Mouse (Mus musculus) neural tube, embryonic 15.5 days (tissue): ENCODE measurements at regions not wholly inside any gene's neighbourhood (a gene's known extent, or its start where the extent isn't known, plus 50 kb on each side); places are given as distances from the start of the nearest gene placed in this dataset.
"Not testable (repeated sequence)": the region's sequence is repeated elsewhere in the genome, so short reads cannot be mapped to it uniquely, and the experiment has no call there.

ENCODE experiments used
- ATAC-seq: fragments of 200-750 bp; cut with Nextera tagmentation; 2 replicates; pipeline ENCODE4 v1.8.0; 2017; ENCODE audit warnings: mild to moderate bottlenecking, moderate TSS enrichment, moderate library complexity; ENCODE audit not compliant: low FRiP score
- H3K27ac ChIP-seq: fragments of 300-500 bp; sonication (generic); replicated peaks from 2 replicates; pipeline ENCODE4 v1.5.1; 2015; ENCODE audit warnings: mild to moderate bottlenecking, inconsistent platforms
- H3K27me3 ChIP-seq: fragments of 300-500 bp; sonication (generic); replicated peaks from 2 replicates; pipeline ENCODE4 v1.6.1; 2015; ENCODE audit warnings: inconsistent platforms
- H3K36me3 ChIP-seq: fragments of 300-500 bp; sonication (generic); 2 replicates; pipeline ENCODE4 v1.6.1; 2015; ENCODE audit warnings: inconsistent platforms
- H3K4me1 ChIP-seq: fragments of 300-500 bp; sonication (generic); 2 replicates; pipeline ENCODE4 v1.6.1; 2015; ENCODE audit warnings: inconsistent platforms
- H3K4me2 ChIP-seq: fragments of 300-500 bp; sonication (generic); 2 replicates; pipeline ENCODE4 v1.6.1; 2015; ENCODE audit warnings: inconsistent platforms, mild to moderate bottlenecking, moderate library complexity
- H3K4me3 ChIP-seq: fragments of 300-500 bp; sonication (generic); replicated peaks from 2 replicates; pipeline ENCODE4 v1.5.1; 2015; ENCODE audit warnings: mild to moderate bottlenecking, inconsistent platforms
- H3K9ac ChIP-seq: fragments of 300-500 bp; sonication (generic); replicated peaks from 2 replicates; pipeline ENCODE4 v1.6.1; 2015; ENCODE audit warnings: mild to moderate bottlenecking, inconsistent platforms
- H3K9me3 ChIP-seq: fragments of 300-500 bp; sonication (generic); replicated peaks from 2 replicates; pipeline ENCODE4 v1.6.1; 2016; ENCODE audit warnings: inconsistent platforms
- WGBS: fragments of 180-500 bp; shearing (Covaris S2); methylation state at CpG from one replicate; pipeline ENCODE4 v1.1.7; 2015; ENCODE audit warnings: mixed read lengths; 5-methylcytosine and 5-hydroxymethylcytosine counted together

DNA sequence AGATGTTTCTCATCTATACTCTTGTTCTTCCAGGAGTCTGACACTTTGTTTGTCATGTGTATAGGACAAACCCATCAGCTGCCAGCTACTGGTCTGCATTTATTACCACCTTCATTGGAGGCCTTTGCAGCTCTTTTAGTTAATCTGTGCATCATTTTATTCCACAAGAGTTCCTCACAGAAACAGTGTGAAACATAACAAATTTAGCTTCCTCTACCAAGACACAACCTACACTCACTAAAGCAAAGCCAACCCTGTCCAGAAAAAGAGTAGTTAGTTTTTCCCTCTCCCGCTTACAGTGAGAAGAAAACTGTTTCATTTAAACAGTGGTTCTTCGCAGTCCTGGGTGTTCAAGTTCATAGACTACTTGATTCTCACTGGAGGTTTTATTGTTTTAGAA lies 100.5 kb downstream of the 1700129C05Rik start:
- Histone ChIP-seq H3K36me3 (no peaks in the 10 kb centered on the region), H3K4me3 (no peak overlapping the region), H3K27ac (no peak overlapping the region), H3K4me2 (no peak overlapping the region), H3K9ac (no peak overlapping the region), H3K27me3 (no peaks in the 10 kb centered on the region), H3K4me1 (0 out of 2 replicates have a peak, but pooled peaks cover 3% of the 10 kb centered on the region), H3K9me3 (no peaks in the 10 kb centered on the region)
- ATAC-seq: no peak
- WGBS: 94% methylated on average over 2 of the region's 2 CpGs

DNA sequence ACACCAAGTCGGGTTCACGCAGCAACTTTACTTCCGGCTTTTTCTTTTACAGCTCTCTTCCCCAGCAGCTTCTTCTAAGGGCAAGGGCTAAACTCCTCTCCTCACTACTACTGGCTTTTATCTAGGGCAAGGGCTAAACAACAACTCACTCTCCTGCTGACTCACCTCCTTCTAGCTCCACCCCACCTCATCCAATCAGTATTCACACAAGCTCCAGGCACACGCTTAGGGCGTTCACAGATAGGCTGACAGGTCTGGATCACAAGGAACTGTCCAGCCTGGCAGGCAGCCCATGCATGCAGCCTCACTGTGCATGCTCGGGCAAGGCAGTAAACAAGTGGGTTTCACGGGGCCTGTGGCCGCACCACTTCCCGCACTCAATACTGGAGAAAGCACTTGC lies 116.9 kb downstream of the 1700129C05Rik start:
- not testable (repeated sequence) for H3K9me3 ChIP-seq, H3K4me1 ChIP-seq, H3K36me3 ChIP-seq, H3K4me3 ChIP-seq, H3K9ac ChIP-seq, H3K27ac ChIP-seq, ATAC-seq, H3K4me2 ChIP-seq, H3K27me3 ChIP-seq
- WGBS: 78% methylated on average over 9 of the region's 9 CpGs

DNA sequence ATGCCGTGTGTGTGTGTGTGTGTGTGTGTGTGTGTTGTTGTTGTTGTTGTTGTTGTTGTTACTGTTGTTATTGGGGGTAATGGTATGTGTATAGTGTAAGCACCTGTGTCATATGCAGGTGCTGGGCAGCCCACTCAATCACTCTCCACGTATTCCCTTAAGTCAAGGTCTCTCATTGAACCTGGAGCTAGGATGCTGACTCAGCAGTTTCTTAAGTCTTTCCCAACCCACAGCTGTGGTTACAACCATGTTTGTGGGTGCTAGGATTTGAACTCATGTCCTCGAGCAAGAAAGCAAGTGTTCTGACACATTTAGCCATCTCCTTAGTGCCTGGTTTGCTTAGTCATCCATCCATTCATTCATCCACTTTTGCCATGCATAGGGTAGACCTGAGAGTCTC lies 133.2 kb downstream of the 1700129C05Rik start:
- H3K4me2 ChIP-seq: no peak overlapping the region
- no peak for ATAC-seq
- no peaks in the 10 kb centered on the region for H3K9me3 ChIP-seq
- 90% methylated on average over 3 of the region's 3 CpGs for WGBS
- no peak overlapping the region for H3K4me3 ChIP-seq
- H3K27me3 ChIP-seq: no peaks in the 10 kb centered on the region
- no peaks in the 10 kb centered on the region for H3K36me3 ChIP-seq
- H3K27ac ChIP-seq: no peak overlapping the region
- no peak overlapping the region for H3K9ac ChIP-seq
- H3K4me1 ChIP-seq: no peaks in the 10 kb centered on the region

GRCm38 (mm10) chr14:58999106-58999778 lies 143.5 kb downstream of the 1700129C05Rik start:
- no peak overlapping the region for H3K4me3 ChIP-seq
- no peak overlapping the region for H3K4me2 ChIP-seq
- H3K9ac ChIP-seq: no peak overlapping the region
- no peak overlapping the region for H3K27ac ChIP-seq
- no peaks in the 10 kb centered on the region for H3K9me3 ChIP-seq
- 61% methylated on average over 5 of the region's 5 CpGs for WGBS
- no peaks in the 10 kb centered on the region for H3K36me3 ChIP-seq
- no peaks in the 10 kb centered on the region for H3K4me1 ChIP-seq
- ATAC-seq: no peak
- H3K27me3 ChIP-seq: no peaks in the 10 kb centered on the region

DNA sequence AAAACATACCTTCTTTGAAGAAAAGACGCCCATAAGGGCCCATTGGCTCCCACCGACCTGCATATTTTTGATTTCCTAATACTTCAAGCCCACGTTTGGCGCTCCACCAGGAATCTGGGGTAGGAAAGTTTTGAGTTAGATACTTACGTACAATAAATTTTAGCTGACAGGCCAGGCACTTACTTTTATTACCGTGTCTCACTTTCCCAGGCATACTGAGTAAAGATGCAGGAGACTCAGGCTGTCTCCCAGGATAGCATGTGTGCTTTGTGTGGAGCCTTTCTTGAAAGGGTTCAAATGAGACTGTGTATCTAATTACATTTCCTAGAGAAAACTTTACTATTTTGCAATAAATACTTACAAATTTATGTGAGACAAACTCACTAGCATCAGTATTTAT lies 147.7 kb downstream of the 1700129C05Rik start:
- H3K9ac ChIP-seq: no peak overlapping the region
- WGBS: 73% methylated on average over 6 of the region's 6 CpGs
- H3K27ac ChIP-seq: no peak overlapping the region
- H3K4me2 ChIP-seq: no peak overlapping the region
- H3K36me3 ChIP-seq: no peaks in the 10 kb centered on the region
- H3K4me1 ChIP-seq: no peaks in the 10 kb centered on the region
- H3K27me3 ChIP-seq: no peaks in the 10 kb centered on the region
- no peak for ATAC-seq
- no peaks in the 10 kb centered on the region for H3K9me3 ChIP-seq
- H3K4me3 ChIP-seq: no peak overlapping the region

- no peaks in the 10 kb centered on the region for H3K27me3 ChIP-seq
These were observed 153.0 kb downstream of the 1700129C05Rik start for GRCm38 (mm10) chr14:58989644-58990217.

GRCm38 (mm10) chr14:58987688-58988087 lies 155.0 kb downstream of the 1700129C05Rik start:
- no peak; the same call in 1 of the 2 replicates for ATAC-seq
- H3K9me3 ChIP-seq: no peaks in the 10 kb centered on the region
- no peak overlapping the region for H3K9ac ChIP-seq
- H3K4me3 ChIP-seq: no peak overlapping the region
- H3K27me3 ChIP-seq: no peaks in the 10 kb centered on the region
- H3K36me3 ChIP-seq: no peaks in the 10 kb centered on the region
- WGBS: 8% methylated on average over 8 of the region's 8 CpGs
- peaks cover 6% of the 10 kb centered on the region for H3K4me1 ChIP-seq
- no peak overlapping the region for H3K4me2 ChIP-seq
- no peak overlapping the region for H3K27ac ChIP-seq

More at GRCm38 (mm10) chr14:58989644-58990217, 153.0 kb downstream of the 1700129C05Rik start:
- Histone ChIP-seq H3K27ac (no peak overlapping the region), H3K4me1 (peaks cover 6% of the 10 kb centered on the region), H3K36me3 (no peaks in the 10 kb centered on the region), H3K4me2 (no peak overlapping the region), H3K9ac (no peak overlapping the region), H3K9me3 (no peaks in the 10 kb centered on the region), H3K4me3 (no peak overlapping the region)
- no peak for ATAC-seq
- WGBS: 86% methylated on average over 5 of the region's 5 CpGs

DNA sequence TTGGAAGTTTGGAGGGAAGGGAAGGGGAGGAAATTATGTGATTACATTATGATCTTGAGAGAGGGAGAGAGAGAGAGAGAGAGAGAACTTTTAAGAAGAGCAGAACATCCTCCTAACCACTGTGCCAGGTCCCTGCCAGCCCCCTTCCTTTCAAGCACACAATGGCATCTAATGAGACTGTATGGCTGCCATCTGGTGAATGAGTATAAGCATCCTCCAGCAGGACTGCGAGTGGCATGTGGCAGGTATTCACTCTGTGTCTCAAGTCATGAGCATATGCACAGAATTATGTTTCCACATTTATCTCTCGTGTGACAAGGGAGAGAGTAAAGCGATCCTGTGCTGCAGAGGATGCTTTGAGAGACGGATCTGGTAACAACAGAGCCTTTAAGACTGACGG lies 156.9 kb downstream of the 1700129C05Rik start:
- Histone ChIP-seq H3K4me3 (no peak overlapping the region), H3K4me1 (peaks cover 6% of the 10 kb centered on the region), H3K36me3 (no peaks in the 10 kb centered on the region), H3K27me3 (no peaks in the 10 kb centered on the region), H3K9me3 (no peaks in the 10 kb centered on the region), H3K27ac (no peak overlapping the region), H3K9ac (no peak overlapping the region), H3K4me2 (no peak overlapping the region)
- no peak for ATAC-seq
- 49% methylated on average over 5 of the region's 5 CpGs for WGBS

DNA sequence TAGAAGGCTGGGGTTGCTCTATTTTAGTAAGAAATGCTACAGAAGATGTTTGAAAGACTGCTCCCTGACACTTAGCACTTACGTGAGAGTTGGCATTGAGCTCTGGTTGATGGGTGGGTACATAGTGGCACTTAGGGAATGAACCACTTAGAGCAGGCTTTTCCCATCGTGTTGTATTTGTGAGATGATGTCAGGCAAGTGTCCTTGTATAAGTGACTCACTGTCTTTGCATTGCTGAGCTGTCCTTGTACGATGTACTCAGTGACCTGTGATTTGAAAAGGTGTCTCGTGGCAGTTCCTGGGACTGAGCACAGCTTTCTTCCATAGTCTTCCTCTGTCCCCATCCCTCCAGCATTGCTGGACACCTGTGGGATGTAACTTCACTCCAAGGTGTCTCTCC lies 165.9 kb downstream of the 1700129C05Rik start:
- Histone ChIP-seq H3K36me3 (no peaks in the 10 kb centered on the region), H3K9ac (no peak overlapping the region), H3K4me3 (no peak overlapping the region), H3K27ac (no peak overlapping the region), H3K27me3 (no peaks in the 10 kb centered on the region), H3K9me3 (no peaks in the 10 kb centered on the region), H3K4me1 (no peaks in the 10 kb centered on the region), H3K4me2 (no peak overlapping the region)
- WGBS: 92% methylated on average over 4 of the region's 4 CpGs
- ATAC-seq: no peak

DNA sequence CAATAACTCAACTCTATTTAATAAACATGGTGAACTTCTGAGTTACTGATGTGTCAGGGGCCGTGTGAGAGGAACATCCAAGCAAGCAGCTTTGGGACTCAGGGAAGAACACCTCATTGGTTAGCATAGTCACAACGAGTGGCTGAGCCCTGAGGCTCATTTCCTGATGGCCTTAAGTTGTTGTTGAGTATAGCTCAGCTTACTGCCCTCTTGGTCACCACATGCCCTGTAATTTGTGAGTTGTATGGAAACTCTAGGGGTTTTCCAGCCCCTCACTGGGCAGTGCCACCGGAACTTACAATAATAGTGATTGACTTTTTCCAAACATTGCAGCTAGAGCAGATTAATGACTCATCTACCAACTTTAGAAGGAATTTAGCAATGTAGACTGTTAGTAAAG lies 173.4 kb downstream of the 1700129C05Rik start:
- H3K4me2 ChIP-seq: no peak overlapping the region
- no peaks in the 10 kb centered on the region for H3K27me3 ChIP-seq
- H3K4me1 ChIP-seq: no peaks in the 10 kb centered on the region
- H3K27ac ChIP-seq: no peak overlapping the region
- H3K4me3 ChIP-seq: no peak overlapping the region
- no peaks in the 10 kb centered on the region for H3K36me3 ChIP-seq
- ATAC-seq: no peak
- H3K9ac ChIP-seq: no peak overlapping the region
- no peaks in the 10 kb centered on the region for H3K9me3 ChIP-seq
- WGBS: 74% methylated on average over 3 of the region's 3 CpGs

DNA sequence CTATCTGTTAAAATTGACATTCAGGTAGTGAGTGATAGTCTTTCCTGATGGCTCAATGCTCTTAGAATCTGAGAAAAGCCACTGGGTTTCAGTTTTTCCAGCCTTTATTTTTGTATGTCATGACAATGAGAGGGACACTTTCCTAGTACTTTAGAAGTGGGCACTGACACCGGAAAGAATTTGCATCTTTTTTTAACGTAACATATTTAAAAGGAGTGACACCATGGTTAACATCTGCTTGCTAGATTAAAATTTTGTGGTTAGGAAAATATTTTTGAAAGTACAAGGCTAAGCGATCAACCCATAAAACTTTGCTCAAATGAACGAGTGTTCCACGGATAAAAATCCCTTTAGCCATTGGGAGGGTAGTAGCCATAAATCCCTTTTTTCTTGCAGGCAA lies 174.7 kb downstream of the 1700129C05Rik start:
- H3K4me1 ChIP-seq: no peaks in the 10 kb centered on the region
- H3K9me3 ChIP-seq: no peaks in the 10 kb centered on the region
- no peak overlapping the region for H3K4me2 ChIP-seq
- no peak overlapping the region for H3K4me3 ChIP-seq
- no peak for ATAC-seq
- 88% methylated on average over 5 of the region's 5 CpGs for WGBS
- no peak overlapping the region for H3K27ac ChIP-seq
- H3K9ac ChIP-seq: no peak overlapping the region
- H3K36me3 ChIP-seq: no peaks in the 10 kb centered on the region
- H3K27me3 ChIP-seq: no peaks in the 10 kb centered on the region

DNA sequence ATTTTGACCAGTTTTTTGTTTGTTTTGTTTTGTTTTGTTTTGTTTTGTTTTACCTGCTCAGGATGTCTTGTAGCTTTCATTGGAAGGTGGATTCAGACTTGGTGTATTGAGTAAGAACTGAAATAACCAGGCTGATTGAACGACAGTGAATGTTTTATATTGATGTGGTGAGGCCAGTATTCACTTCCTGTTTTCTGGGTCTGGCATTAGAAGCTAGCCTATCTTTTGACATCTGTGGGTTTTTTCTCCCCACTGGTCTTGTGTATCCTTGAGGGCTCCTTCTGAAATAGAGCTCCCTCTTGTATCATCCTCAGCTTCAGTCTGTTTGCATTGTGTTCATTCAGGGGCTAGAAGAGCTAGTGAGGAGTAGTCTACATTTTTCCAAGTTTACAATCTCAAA lies 175.5 kb downstream of the 1700129C05Rik start:
- no peak overlapping the region for H3K4me2 ChIP-seq
- no peaks in the 10 kb centered on the region for H3K9me3 ChIP-seq
- no peak overlapping the region for H3K9ac ChIP-seq
- no peak overlapping the region for H3K27ac ChIP-seq
- H3K4me1 ChIP-seq: no peaks in the 10 kb centered on the region
- H3K36me3 ChIP-seq: no peaks in the 10 kb centered on the region
- ATAC-seq: no peak
- WGBS: 91% methylated on average over 1 of the region's 1 CpGs
- H3K4me3 ChIP-seq: no peak overlapping the region
- H3K27me3 ChIP-seq: no peaks in the 10 kb centered on the region
